Mouse (Mus musculus) erythroblast, embryonic 14.5 days (primary cell): ENCODE measurements at regions not wholly inside any gene's neighbourhood (a gene's known extent, or its start where the extent isn't known, plus 50 kb on each side); places are given as distances from the start of the nearest gene placed in this dataset.

ENCODE experiments used
- H3K27me3 ChIP-seq: 2 replicates; pipeline ENCODE4 v1.6.1; 2012; ENCODE audit warnings: inconsistent platforms; ENCODE audit not compliant: control insufficient read depth
- H3K36me3 ChIP-seq: 2 replicates; pipeline ENCODE4 v1.6.1; 2012; ENCODE audit warnings: mild to moderate bottlenecking, inconsistent platforms; ENCODE audit not compliant: control insufficient read depth
- H3K4me1 ChIP-seq: 2 replicates; pipeline ENCODE4 v1.6.1; 2012; ENCODE audit warnings: inconsistent platforms; ENCODE audit not compliant: control insufficient read depth
- H3K4me3 ChIP-seq: replicated peaks from 2 replicates; pipeline ENCODE3; 2012; ENCODE audit warnings: moderate library complexity, mild to moderate bottlenecking, inconsistent platforms
- H3K9me3 ChIP-seq: 2 replicates; pipeline ENCODE4 v1.6.1; 2012; ENCODE audit warnings: low read length, inconsistent platforms, mixed read lengths; ENCODE audit not compliant: control insufficient read depth
- GATA1 ChIP-seq: IDR thresholded peaks from 2 replicates; pipeline ENCODE4 v1.6.1; 2012; ENCODE audit warnings: low read length, inconsistent platforms, mixed read lengths
- TAL1 ChIP-seq: IDR thresholded peaks from 3 replicates; pipeline ENCODE4 v1.6.1; 2012; ENCODE audit warnings: low read length, inconsistent platforms, mixed read lengths

GRCm38 (mm10) chr13:97390449-97390930, 149.6 kb downstream of the Enc1 start:
- Histone ChIP-seq H3K4me1 (peaks cover 3% of the 10 kb centered on the region), H3K27me3 (no peaks in the 10 kb centered on the region; the same call in 1 of the 2 replicates), H3K9me3 (no peaks in the 10 kb centered on the region), H3K36me3 (no peaks in the 10 kb centered on the region), H3K4me3 (no peak overlapping the region)
- no peak for TF ChIP-seq TAL1
- TF ChIP-seq GATA1: no peak

DNA sequence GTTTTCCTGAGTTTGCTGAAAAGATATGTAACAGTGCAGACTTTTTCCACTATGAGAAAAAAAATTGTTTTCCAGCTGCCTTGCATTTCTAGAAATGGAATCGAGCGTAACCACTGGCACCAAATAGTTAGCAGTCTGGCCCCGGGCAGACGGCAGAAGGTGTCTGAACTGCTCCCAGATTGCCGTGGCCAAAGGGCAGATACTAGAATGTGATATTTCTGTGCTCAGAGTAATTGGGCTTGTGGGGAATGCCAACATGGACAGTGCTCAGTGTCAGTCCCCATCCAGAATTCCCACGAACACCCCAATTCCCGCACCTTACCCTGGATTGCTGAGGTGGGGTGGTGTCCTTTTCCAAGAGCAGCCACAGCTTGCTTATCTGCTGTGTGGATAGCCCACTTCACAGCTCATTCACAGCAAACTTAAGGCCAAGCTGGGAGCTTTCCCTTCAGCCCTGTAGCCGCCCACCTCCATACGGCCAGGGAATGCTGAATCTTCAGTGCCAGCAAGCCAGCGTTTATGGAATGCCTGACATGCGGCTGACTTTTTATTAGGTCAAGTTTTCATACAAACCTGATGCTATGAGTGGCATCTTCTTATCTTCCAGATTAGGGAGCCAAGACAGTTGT, 148.1 kb downstream of the Enc1 start:
- H3K4me1 ChIP-seq: peaks cover 4% of the 10 kb centered on the region
- no peaks in the 10 kb centered on the region for H3K36me3 ChIP-seq
- no peaks in the 10 kb centered on the region; the same call in 1 of the 2 replicates for H3K27me3 ChIP-seq
- TF ChIP-seq TAL1 (no peak), GATA1 (no peak)
- H3K9me3 ChIP-seq: no peaks in the 10 kb centered on the region
- H3K4me3 ChIP-seq: no peak overlapping the region

DNA sequence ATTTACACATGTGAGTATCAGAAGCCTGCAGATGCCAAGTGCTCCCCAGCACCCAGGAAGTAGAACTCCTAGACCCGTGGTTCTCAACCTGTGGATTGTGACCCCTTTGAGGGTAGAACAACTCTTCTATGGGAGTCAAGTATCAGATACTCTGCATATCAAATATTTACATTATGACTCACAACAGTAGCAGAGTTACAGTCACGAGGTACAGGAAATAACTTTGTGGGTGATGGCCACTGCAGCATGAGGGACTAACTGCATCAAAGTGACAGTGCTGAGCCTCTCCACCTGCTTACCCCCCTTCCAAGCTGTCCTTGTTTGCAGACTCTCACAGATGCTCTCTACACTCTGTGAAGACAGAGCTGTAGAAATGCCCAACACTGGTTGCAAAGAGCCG, 145.6 kb downstream of the Enc1 start:
- Histone ChIP-seq H3K4me1 (peaks cover 4% of the 10 kb centered on the region), H3K27me3 (no peaks in the 10 kb centered on the region; the same call in 1 of the 2 replicates), H3K36me3 (no peaks in the 10 kb centered on the region), H3K4me3 (no peak overlapping the region), H3K9me3 (no peaks in the 10 kb centered on the region)
- TF ChIP-seq TAL1 (no peak), GATA1 (no peak)

- Histone ChIP-seq H3K4me3 (no peak overlapping the region), H3K27me3 (no peaks in the 10 kb centered on the region; the same call in 1 of the 2 replicates)
- TF ChIP-seq TAL1 (no peak), GATA1 (no peak)
Observed at GRCm38 (mm10) chr13:97385531-97385930, 144.6 kb downstream of the Enc1 start.

DNA sequence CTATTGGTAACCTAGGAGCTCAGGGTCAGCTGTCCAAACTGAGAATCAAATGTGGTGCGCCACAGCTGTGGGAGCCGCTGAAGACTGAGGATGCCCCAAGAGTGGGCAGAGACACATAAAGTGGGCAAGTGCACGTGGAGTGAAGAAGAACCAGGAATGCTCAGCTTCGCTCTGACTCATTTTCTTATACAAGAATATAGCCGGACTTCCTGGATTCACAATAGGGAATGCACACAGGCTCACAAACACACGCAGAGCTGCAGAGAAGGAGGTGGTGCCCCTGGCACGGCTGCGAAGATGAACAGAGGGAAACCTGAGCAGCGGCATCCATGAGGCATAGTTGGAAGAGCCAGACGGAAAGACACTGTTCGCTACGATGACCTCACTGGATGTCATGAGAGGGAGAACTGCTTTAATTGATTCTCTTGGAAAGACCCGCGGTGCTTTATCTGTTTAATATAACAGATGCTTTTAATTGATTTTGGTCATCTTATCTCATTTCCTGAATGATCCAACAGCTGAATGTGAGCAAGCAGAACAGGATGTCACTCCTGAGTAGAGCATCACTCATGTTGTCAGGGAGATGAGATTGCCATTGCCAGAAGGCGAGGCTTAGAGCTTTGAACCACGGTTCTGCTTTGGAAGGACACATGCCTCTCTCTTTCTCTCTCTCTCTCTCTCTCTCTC, 143.3 kb downstream of the Enc1 start:
- Histone ChIP-seq H3K4me1 (peaks cover 4% of the 10 kb centered on the region), H3K4me3 (no peak overlapping the region), H3K36me3 (no peaks in the 10 kb centered on the region), H3K9me3 (no peaks in the 10 kb centered on the region), H3K27me3 (no peaks in the 10 kb centered on the region; the same call in 1 of the 2 replicates)
- TF ChIP-seq GATA1: no peak
- TF ChIP-seq TAL1: no peak

More at GRCm38 (mm10) chr13:97385531-97385930, 144.6 kb downstream of the Enc1 start:
- H3K4me1 ChIP-seq: peaks cover 4% of the 10 kb centered on the region
- H3K36me3 ChIP-seq: no peaks in the 10 kb centered on the region
- H3K9me3 ChIP-seq: no peaks in the 10 kb centered on the region

DNA sequence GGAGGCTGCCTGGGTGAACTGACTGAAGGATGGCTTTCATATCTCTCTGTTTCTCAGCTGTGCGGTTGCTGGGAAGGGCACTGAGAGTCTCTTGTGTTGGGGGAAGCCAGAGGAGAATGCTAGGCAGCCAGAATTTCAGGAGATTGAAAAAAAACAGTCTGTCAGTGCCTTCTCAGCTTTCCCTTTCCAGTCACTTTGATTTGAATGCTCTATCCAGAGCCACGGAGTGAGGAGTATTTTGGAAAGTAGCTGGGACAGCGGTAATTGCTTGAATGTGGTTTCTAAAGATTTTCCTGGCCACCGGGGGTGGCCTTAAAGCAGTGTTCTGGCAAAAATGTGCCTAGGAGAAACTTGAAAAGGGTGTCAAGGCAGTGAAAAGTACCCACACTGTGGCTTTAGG, 142.4 kb downstream of the Enc1 start:
- peaks cover 4% of the 10 kb centered on the region for H3K4me1 ChIP-seq
- H3K9me3 ChIP-seq: no peaks in the 10 kb centered on the region
- no peak overlapping the region for H3K4me3 ChIP-seq
- H3K36me3 ChIP-seq: no peaks in the 10 kb centered on the region
- no peaks in the 10 kb centered on the region for H3K27me3 ChIP-seq
- TF ChIP-seq TAL1 (no peak), GATA1 (no peak)

DNA sequence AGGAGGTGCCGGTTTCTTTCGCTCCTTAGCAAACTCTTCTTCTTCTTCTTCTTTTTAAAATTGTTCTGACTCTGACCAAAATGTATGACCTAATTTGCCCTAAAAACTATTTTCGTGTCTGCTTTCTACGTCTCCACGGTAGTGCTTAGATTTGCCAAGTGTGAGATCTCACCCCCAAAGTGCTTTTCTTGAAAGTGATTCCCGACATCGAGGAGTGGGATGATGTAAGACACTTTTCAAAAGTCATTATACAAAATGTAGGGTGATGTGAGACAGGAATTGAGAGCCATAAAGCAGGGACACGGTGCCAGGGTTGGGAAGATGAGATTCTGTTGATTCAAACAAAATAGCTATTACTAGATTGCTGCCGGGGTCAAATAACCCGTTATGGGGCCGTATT, 139.5 kb downstream of the Enc1 start:
- Histone ChIP-seq H3K4me1 (peaks cover 2% of the 10 kb centered on the region), H3K27me3 (no peaks in the 10 kb centered on the region), H3K36me3 (no peaks in the 10 kb centered on the region), H3K4me3 (no peak overlapping the region), H3K9me3 (no peaks in the 10 kb centered on the region)
- TF ChIP-seq TAL1: no peak
- TF ChIP-seq GATA1: no peak

DNA sequence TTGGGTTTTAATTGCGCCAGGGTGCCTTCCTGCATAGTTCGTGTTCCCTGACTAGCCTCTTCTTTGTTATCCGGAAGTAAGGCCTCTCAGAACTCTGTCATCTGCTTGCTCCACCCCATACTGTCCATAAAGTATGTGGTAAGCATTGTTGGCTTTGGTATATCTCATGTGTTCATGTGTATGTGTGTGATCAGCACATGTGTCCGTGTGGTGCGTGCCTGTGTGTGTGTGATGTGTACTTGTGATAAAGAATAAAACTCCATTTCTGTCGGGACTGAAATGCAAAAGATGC, 135.3 kb downstream of the Enc1 start:
- H3K36me3 ChIP-seq: no peaks in the 10 kb centered on the region
- no peaks in the 10 kb centered on the region for H3K27me3 ChIP-seq
- H3K4me3 ChIP-seq: no peak overlapping the region
- TF ChIP-seq GATA1 (no peak), TAL1 (no peak)
- no peaks in the 10 kb centered on the region for H3K9me3 ChIP-seq
- peaks cover 2% of the 10 kb centered on the region for H3K4me1 ChIP-seq

DNA sequence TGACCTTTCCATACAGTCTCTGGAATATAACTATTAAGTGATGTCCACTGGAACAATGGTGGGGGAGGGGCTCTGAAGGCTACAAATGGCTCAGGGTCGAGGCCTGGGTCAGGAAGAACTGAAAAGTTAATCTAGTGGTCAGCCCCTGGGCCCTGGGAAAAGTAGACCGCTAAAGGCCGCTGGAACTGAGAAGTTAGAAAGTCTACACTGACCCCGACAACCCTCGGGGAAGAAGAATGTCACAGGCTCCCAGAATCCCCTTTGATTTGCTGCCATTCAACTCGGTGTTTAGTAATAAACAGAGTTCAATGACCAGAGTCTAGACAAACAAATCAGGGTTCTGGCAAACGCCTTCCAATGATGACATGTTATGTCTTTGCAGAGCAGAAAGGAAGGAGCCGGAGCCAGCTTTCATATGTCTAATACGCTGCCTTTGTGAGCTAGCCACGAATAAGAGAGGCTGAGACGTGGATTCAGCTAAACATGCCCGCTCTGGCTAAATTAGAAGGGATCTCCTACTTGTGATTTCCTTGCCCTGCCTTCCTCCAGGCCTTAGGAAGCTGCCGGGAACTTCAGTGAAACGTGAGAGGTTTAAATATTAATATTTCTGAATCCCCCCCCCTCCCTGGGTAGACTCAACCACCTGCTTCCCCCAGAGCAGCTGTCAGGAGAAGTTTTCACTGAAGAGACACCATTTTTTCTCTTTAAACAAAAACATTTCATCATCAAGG, 134.8 kb downstream of the Enc1 start:
- Histone ChIP-seq H3K4me3 (no peak overlapping the region), H3K4me1 (peaks cover 2% of the 10 kb centered on the region), H3K36me3 (no peaks in the 10 kb centered on the region), H3K9me3 (no peaks in the 10 kb centered on the region), H3K27me3 (no peaks in the 10 kb centered on the region)
- TF ChIP-seq GATA1 (no peak), TAL1 (no peak)
